Mouse (Mus musculus) midbrain, embryonic 12.5 days (tissue): ENCODE measurements at regions not wholly inside any gene's neighbourhood (a gene's known extent, or its start where the extent isn't known, plus 50 kb on each side); places are given as distances from the start of the nearest gene placed in this dataset.

Source experiments
- ATAC-seq: fragments of 200-750 bp; cut with Nextera tagmentation; 2 replicates; pipeline ENCODE4 v1.8.0; 2017; ENCODE audit warnings: low read depth, moderate TSS enrichment, moderate library complexity; ENCODE audit not compliant: low FRiP score
- H3K27ac ChIP-seq: fragments of 300-500 bp; sonication (generic); replicated peaks from 2 replicates; pipeline ENCODE4 v1.5.1; 2016; ENCODE audit warnings: mild to moderate bottlenecking
- H3K27me3 ChIP-seq: fragments of 300-500 bp; sonication (generic); 2 replicates; pipeline ENCODE4 v1.6.1; 2016; ENCODE audit warnings: mild to moderate bottlenecking
- H3K36me3 ChIP-seq: fragments of 300-500 bp; sonication (generic); 2 replicates; pipeline ENCODE4 v1.6.1; 2016
- H3K4me1 ChIP-seq: fragments of 300-500 bp; sonication (generic); 2 replicates; pipeline ENCODE4 v1.6.1; 2016
- H3K4me2 ChIP-seq: fragments of 300-500 bp; sonication (generic); replicated peaks from 2 replicates; pipeline ENCODE4 v1.6.1; 2016; ENCODE audit warnings: mild to moderate bottlenecking, moderate library complexity
- H3K4me3 ChIP-seq: fragments of 300-500 bp; sonication (generic); 2 replicates; pipeline ENCODE4 v1.5.1; 2016; ENCODE audit warnings: mild to moderate bottlenecking
- H3K9ac ChIP-seq: fragments of 300-500 bp; sonication (generic); replicated peaks from 2 replicates; pipeline ENCODE4 v1.6.1; 2016; ENCODE audit warnings: mild to moderate bottlenecking, moderate library complexity
- H3K9me3 ChIP-seq: fragments of 300-500 bp; sonication (generic); 2 replicates; pipeline ENCODE4 v1.6.1; 2016; ENCODE audit warnings: mild to moderate bottlenecking
- WGBS: fragments of 180-500 bp; shearing (Covaris S2); methylation state at CpG from one replicate; pipeline ENCODE4 v1.1.7; 2016; 5-methylcytosine and 5-hydroxymethylcytosine counted together

DNA sequence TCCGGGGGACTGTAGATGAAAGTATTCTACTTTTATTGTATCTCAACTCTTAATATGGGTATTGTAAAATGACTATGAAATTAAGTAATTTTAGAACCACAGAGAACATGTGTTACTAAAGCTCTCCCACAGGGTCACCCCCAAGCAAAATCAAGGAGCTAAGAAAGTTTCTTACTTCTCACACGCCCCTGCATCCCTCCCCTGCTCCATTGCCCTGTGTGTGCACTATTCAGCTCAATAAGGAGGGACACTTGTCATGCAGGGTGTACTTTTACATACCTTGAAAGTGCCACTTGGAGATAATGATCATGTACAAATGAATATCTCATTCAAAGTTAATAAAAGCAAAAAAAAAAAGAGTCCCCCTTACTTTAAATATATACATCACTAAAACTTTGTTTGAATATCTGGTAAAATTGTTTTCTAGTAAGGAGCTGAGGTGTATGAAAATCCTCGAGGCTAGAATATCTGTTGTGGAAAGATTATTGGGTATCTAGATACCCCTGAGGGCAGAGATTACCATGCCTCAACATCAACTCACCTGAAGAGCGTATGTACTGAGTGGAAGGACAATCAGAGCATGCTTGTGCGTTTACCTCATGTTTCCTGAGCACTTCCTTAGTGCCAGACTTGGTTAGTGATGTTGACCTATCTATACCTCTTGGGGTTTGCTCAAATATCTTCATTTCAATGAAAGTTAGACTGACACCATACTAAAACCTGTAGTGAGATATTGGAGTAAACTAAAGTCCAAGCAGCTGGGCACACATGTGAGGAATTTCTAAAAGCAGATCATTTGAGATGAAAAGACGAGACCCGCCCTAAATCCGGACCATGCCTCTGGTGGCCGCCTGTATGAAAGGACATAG is 120.0 kb downstream of the Usp46 start:
- 87% methylated on average over 9 of the region's 9 CpGs for WGBS
- Histone ChIP-seq H3K4me2 (no peak overlapping the region), H3K9me3 (no peaks in the 10 kb centered on the region), H3K27me3 (no peaks in the 10 kb centered on the region), H3K4me3 (no peak overlapping the region), H3K9ac (no peak overlapping the region), H3K4me1 (peaks cover 13% of the 10 kb centered on the region), H3K36me3 (no peaks in the 10 kb centered on the region), H3K27ac (no peak overlapping the region)
- ATAC-seq, result no peak
